Comparison of ENCODE assay signal across 15 mouse cellular contexts in genomic region chr2:109743208-109743960, GRCm38 (mm10).
DNase-seq lines count a peak whose midpoint lies in the region; ATAC-seq lines count a peak whose summit lies in the region.
"Had no signal": no experiment of that assay in that cellular context is flagged by ENCODE, and none has a peak within 500 bp of the region (broad histone marks: within the 10 kb centered on the region; RNA-seq: fewer than 3 reads in every experiment).

No protein-coding gene starts in this region.

- no peak for DNase-seq in embryonic facial prominence, embryonic 11.5 days (ENCODE audit: low spot score)
- no peak for DNase-seq in embryonic facial prominence, embryonic 10.5 days (ENCODE audit: low spot score)
- DNase-seq in limb, embryonic 11.5 days (ENCODE audit: low spot score), result peak; percentile 43
- no peak for DNase-seq in adrenal gland, adult 8-10 months
- DNase-seq in left cerebral cortex, adult 11 months (ENCODE audit: low spot score), result no peak
- DNase-seq: cerebellum, adult 9-10 months; layer of hippocampus, adult 9-11 months had no signal

- H3K9ac ChIP-seq in embryonic facial prominence, embryonic 11.5 days (replicated peaks; ENCODE audit: low read length), result no peak overlapping the region
- no peak overlapping the region for H3K9ac ChIP-seq in forebrain, embryonic 15.5 days (replicated peaks)
- no peak overlapping the region for H3K9ac ChIP-seq in limb, embryonic 11.5 days (ENCODE audit: low read length)
- H3K9ac ChIP-seq in neural tube, embryonic 13.5 days, result no peak overlapping the region
- H3K9ac ChIP-seq: heart, embryonic 13.5 days; liver, embryonic 15.5 days had no signal

- H3K4me1 ChIP-seq in embryonic facial prominence, embryonic 11.5 days (ENCODE audit: control insufficient read depth, insufficient read depth, low read length), result no peaks in the 10 kb centered on the region
- peaks cover 10% of the 10 kb centered on the region; the same call in 1 of the 2 replicates for H3K4me1 ChIP-seq in embryonic facial prominence, embryonic 10.5 days
- H3K4me1 ChIP-seq in forebrain, embryonic 15.5 days, result peaks cover 8% of the 10 kb centered on the region; the same call in 1 of the 2 replicates
- 0 out of 2 replicates have a peak, but pooled peaks cover 4% of the 10 kb centered on the region for H3K4me1 ChIP-seq in limb, embryonic 11.5 days (ENCODE audit: control insufficient read depth, insufficient read depth, low read length)
- peaks cover 19% of the 10 kb centered on the region for H3K4me1 ChIP-seq in neural tube, embryonic 13.5 days (replicated peaks)
- H3K4me1 ChIP-seq: heart, embryonic 13.5 days; liver, embryonic 15.5 days; megakaryocyte, embryonic 14.5 days had no signal

- H3K27ac ChIP-seq in embryonic facial prominence, embryonic 11.5 days (replicated peaks; ENCODE audit: low read depth, low read length), result no peak overlapping the region
- no peak overlapping the region for H3K27ac ChIP-seq in embryonic facial prominence, embryonic 10.5 days (replicated peaks)
- H3K27ac ChIP-seq in forebrain, embryonic 15.5 days (replicated peaks), result no peak overlapping the region
- H3K27ac ChIP-seq in limb, embryonic 11.5 days (replicated peaks; ENCODE audit: low read depth, low read length), result no peak overlapping the region
- H3K27ac ChIP-seq in neural tube, embryonic 13.5 days (replicated peaks), result no peak overlapping the region
- H3K27ac ChIP-seq: heart, embryonic 13.5 days; liver, embryonic 15.5 days had no signal

- no peaks in the 10 kb centered on the region for H3K9me3 ChIP-seq in embryonic facial prominence, embryonic 11.5 days (replicated peaks; ENCODE audit: control insufficient read depth, low read length)
- no peaks in the 10 kb centered on the region for H3K9me3 ChIP-seq in embryonic facial prominence, embryonic 10.5 days
- no peaks in the 10 kb centered on the region for H3K9me3 ChIP-seq in forebrain, embryonic 15.5 days
- H3K9me3 ChIP-seq in limb, embryonic 11.5 days (ENCODE audit: control insufficient read depth, low read length), result no peaks in the 10 kb centered on the region
- no peaks in the 10 kb centered on the region for H3K9me3 ChIP-seq in neural tube, embryonic 13.5 days
- H3K9me3 ChIP-seq: heart, embryonic 13.5 days; liver, embryonic 15.5 days; megakaryocyte, embryonic 14.5 days had no signal

- H3K4me2 ChIP-seq in embryonic facial prominence, embryonic 11.5 days (ENCODE audit: low read depth, low read length), result no peak overlapping the region
- no peak overlapping the region for H3K4me2 ChIP-seq in forebrain, embryonic 15.5 days (replicated peaks)
- H3K4me2 ChIP-seq in limb, embryonic 11.5 days (ENCODE audit: low read depth, severe bottlenecking), result no peak overlapping the region
- no peak overlapping the region for H3K4me2 ChIP-seq in neural tube, embryonic 13.5 days
- H3K4me2 ChIP-seq: heart, embryonic 13.5 days; liver, embryonic 15.5 days had no signal

- WGBS in embryonic facial prominence, embryonic 11.5 days, result 43% methylated on average over 3 of the region's 3 CpGs
- 69% methylated on average over 3 of the region's 3 CpGs for WGBS in embryonic facial prominence, embryonic 10.5 days
- WGBS in forebrain, embryonic 15.5 days, result 48% methylated on average over 3 of the region's 3 CpGs
- 57% methylated on average over 3 of the region's 3 CpGs for WGBS in limb, embryonic 11.5 days
- 25% methylated on average over 3 of the region's 3 CpGs for WGBS in neural tube, embryonic 13.5 days

- H3K4me3 ChIP-seq in embryonic facial prominence, embryonic 11.5 days (ENCODE audit: low read depth, low read length), result no peak overlapping the region
- H3K4me3 ChIP-seq in embryonic facial prominence, embryonic 10.5 days, result no peak overlapping the region
- no peak overlapping the region for H3K4me3 ChIP-seq in forebrain, embryonic 15.5 days
- no peak overlapping the region for H3K4me3 ChIP-seq in limb, embryonic 11.5 days (ENCODE audit: low read depth, low read length)
- H3K4me3 ChIP-seq in neural tube, embryonic 13.5 days, result no peak overlapping the region
- H3K4me3 ChIP-seq: erythroblast, embryonic 14.5 days; heart, embryonic 13.5 days; liver, embryonic 15.5 days; megakaryocyte, embryonic 14.5 days had no signal

- 0 out of 2 replicates have a peak, but pooled peaks have one; percentile 38 for ATAC-seq in embryonic facial prominence, embryonic 11.5 days (replicated peaks; ENCODE audit: insufficient number of reproducible peaks, low FRiP score, low TSS enrichment, low read depth)
- peak; percentile 86 for ATAC-seq in forebrain, embryonic 15.5 days (replicated peaks)
- ATAC-seq in limb, embryonic 11.5 days (ENCODE audit: insufficient number of reproducible peaks, low FRiP score, low TSS enrichment, low read depth), result peak; percentile 68
- peak; percentile 74 for ATAC-seq in neural tube, embryonic 13.5 days (ENCODE audit: low read depth)
- no peak for ATAC-seq in megakaryocyte, adult 5-6 weeks (ENCODE audit: poor library complexity, severe bottlenecking)
- ATAC-seq: intestine, embryonic 16.5 days had no signal

- no peaks in the 10 kb centered on the region for H3K36me3 ChIP-seq in embryonic facial prominence, embryonic 11.5 days (replicated peaks; ENCODE audit: control insufficient read depth, insufficient read depth, low read depth, low read length)
- H3K36me3 ChIP-seq in embryonic facial prominence, embryonic 10.5 days (replicated peaks), result no peaks in the 10 kb centered on the region
- no peaks in the 10 kb centered on the region for H3K36me3 ChIP-seq in forebrain, embryonic 15.5 days
- no peaks in the 10 kb centered on the region for H3K36me3 ChIP-seq in limb, embryonic 11.5 days (ENCODE audit: control insufficient read depth, insufficient read depth, low read length)
- no peaks in the 10 kb centered on the region for H3K36me3 ChIP-seq in neural tube, embryonic 13.5 days
- H3K36me3 ChIP-seq: heart, embryonic 13.5 days; liver, embryonic 15.5 days had no signal

- no peaks in the 10 kb centered on the region for H3K27me3 ChIP-seq in embryonic facial prominence, embryonic 11.5 days (ENCODE audit: control insufficient read depth, insufficient read depth, low read length)
- H3K27me3 ChIP-seq in embryonic facial prominence, embryonic 10.5 days (replicated peaks; ENCODE audit: low read depth, poor library complexity, severe bottlenecking), result no peaks in the 10 kb centered on the region
- no peaks in the 10 kb centered on the region for H3K27me3 ChIP-seq in forebrain, embryonic 15.5 days
- no peaks in the 10 kb centered on the region for H3K27me3 ChIP-seq in limb, embryonic 11.5 days (ENCODE audit: control insufficient read depth, insufficient read depth, low read length)
- no peaks in the 10 kb centered on the region for H3K27me3 ChIP-seq in neural tube, embryonic 13.5 days
- H3K27me3 ChIP-seq: heart, embryonic 13.5 days; liver, embryonic 15.5 days; megakaryocyte, embryonic 14.5 days had no signal
